Mouse (Mus musculus) embryonic facial prominence, embryonic 13.5 days (tissue): ENCODE results near the gene Mansc1. TPM values are rescaled to one million over a fixed set of nuclear protein-coding genes. Genes with fewer than 3 reads are reported as not detected.
"Not testable (repeated sequence)": the region's sequence is repeated elsewhere in the genome, so short reads cannot be mapped to it uniquely, and the experiment has no call there.

ENCODE experiments used
- ATAC-seq: fragments of 200-750 bp; cut with Nextera tagmentation; 2 replicates; pipeline ENCODE4 v1.8.0; 2017; ENCODE audit warnings: low read depth; ENCODE audit not compliant: insufficient number of reproducible peaks, insufficient read depth, low FRiP score, low TSS enrichment
- H3K27ac ChIP-seq: fragments of 300-500 bp; sonication (generic); 2 replicates; pipeline ENCODE4 v1.5.1; 2015; ENCODE audit warnings: moderate library complexity, mild to moderate bottlenecking, inconsistent platforms
- H3K27me3 ChIP-seq: fragments of 300-500 bp; sonication (generic); 2 replicates; pipeline ENCODE4 v1.6.1; 2015; ENCODE audit warnings: mild to moderate bottlenecking, inconsistent platforms
- H3K36me3 ChIP-seq: fragments of 300-500 bp; sonication (generic); 2 replicates; pipeline ENCODE4 v1.6.1; 2015; ENCODE audit warnings: mild to moderate bottlenecking, inconsistent platforms
- H3K4me1 ChIP-seq: fragments of 300-500 bp; sonication (generic); 2 replicates; pipeline ENCODE4 v1.6.1; 2015; ENCODE audit warnings: inconsistent platforms
- H3K4me2 ChIP-seq: fragments of 300-500 bp; sonication (generic); 2 replicates; pipeline ENCODE4 v1.6.1; 2015; ENCODE audit warnings: moderate library complexity, mild to moderate bottlenecking, inconsistent platforms
- H3K4me3 ChIP-seq: fragments of 300-500 bp; sonication (generic); 2 replicates; pipeline ENCODE4 v1.5.1; 2015; ENCODE audit warnings: mild to moderate bottlenecking, inconsistent platforms
- H3K9ac ChIP-seq: fragments of 300-500 bp; sonication (generic); 2 replicates; pipeline ENCODE4 v1.6.1; 2015; ENCODE audit warnings: mild to moderate bottlenecking, inconsistent platforms
- H3K9me3 ChIP-seq: fragments of 300-500 bp; sonication (generic); 2 replicates; pipeline ENCODE4 v1.6.1; 2016; ENCODE audit warnings: inconsistent platforms
- WGBS: fragments of 180-500 bp; shearing (Covaris S2); methylation state at CpG from one replicate; pipeline ENCODE4 v1.1.7; 2015; ENCODE audit warnings: mixed read lengths; 5-methylcytosine and 5-hydroxymethylcytosine counted together
- polyA plus RNA-seq: library from polyadenylated mRNA; unstranded; fragments of >200 nt; fragmentation: Nextera tagmentation; extraction: Ambion mirVana; gene quantifications from 2 replicates; pipeline ENCODE4 v1.2.1, GENCODE M21; 2015

Gene Mansc1
- polyA plus RNA-seq, result 2.0 and 2.1 TPM in 2 replicates

DNA sequence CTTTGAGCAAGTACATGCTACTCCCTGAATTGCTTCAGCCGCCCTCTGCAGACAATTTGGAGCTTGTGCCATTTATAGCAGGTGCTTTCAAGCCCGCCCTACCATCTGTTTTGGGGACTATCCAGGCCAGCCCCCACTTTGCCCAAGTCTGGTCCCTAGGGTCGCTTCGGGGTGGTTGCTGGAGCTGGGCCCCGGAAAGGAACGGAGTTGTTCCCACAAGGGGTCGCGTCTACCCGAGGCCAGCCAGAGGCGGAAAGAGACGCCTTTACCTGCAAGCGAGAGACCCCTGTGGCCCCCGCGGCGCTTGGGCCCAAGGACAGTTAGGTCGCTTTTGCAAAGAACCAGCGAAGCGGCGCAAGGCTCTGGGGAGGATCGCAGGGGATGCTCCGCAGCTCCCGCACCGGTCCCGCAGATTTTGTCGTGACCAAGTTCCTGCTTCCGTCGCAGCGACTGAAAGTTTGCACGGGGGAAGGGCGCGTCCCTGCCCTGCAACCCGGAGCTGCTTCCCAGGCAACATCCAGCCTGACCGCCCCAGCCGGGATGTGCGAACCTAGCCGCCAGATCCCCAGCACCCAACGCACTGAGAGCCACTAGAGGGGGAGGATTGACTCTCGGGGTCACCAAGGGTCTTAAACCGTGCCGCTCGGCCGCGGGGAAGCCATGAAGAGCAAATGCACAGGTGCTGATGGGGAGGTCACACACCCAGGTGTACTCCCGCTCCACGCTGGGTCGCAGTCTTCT is at the start of gene Mansc1:
Gene Mansc1, minus strand, starts transcription at position 542 of the 741 bp plus-strand sequence.
- 1% methylated on average over 46 of the region's 46 CpGs for WGBS
- Histone ChIP-seq H3K4me2 (peak within 1 kb of the TSS; percentile 94), H3K4me3 (peak within 1 kb of the TSS; percentile 57), H3K4me1 (peaks cover 11% of the 10 kb centered on the region), H3K27me3 (peaks cover 32% of the 10 kb centered on the region), H3K9ac (peak within 1 kb of the TSS; percentile 73), H3K36me3 (no peaks in the 10 kb centered on the region), H3K9me3 (no peaks in the 10 kb centered on the region), H3K27ac (no peak within 1 kb of the TSS)
- peak; percentile 32; the same call in 1 of the 2 replicates for ATAC-seq

DNA sequence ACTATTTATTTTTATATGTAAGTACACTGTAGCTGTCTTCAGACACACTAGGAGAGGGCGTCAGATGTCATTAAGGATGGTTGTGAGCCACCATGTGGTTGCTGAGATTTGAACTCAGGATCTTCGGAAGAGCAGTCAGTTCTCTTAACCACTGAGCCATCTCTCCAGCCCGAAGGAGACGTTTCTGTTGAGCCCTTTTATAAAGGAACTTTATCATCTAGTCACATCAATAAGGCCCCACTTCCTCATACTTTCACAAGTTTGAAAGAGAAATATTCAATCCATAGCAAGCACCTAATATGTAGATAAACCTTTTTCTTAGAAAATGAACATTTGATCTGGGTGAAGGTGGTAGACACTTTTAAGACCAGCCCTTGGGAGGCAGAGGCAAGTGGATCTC is 47.0 kb upstream of the Mansc1 start:
- not testable (repeated sequence) for H3K9ac ChIP-seq, H3K27me3 ChIP-seq, H3K27ac ChIP-seq, H3K4me1 ChIP-seq, H3K9me3 ChIP-seq, H3K36me3 ChIP-seq, H3K4me2 ChIP-seq, ATAC-seq, H3K4me3 ChIP-seq
- 93% methylated on average over 4 of the region's 4 CpGs for WGBS

DNA sequence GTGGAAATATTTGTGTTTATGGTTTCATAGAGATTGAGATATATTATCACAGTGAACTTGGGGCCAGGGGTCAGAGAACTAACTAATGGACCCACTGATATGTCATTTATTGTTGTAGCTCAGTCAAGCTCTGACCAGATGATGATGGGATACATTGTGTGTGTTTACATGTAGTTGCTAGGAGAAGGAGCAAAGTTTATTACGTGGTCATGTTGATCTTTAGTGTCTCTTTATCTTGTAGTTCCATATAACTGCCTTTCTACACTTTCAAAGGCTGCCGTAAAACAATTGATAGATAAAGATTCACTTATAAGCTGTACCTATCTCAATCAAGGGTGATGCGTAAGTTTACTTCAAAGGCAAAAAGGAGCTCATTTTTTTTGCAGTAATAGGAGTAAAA is 45.7 kb upstream of the Mansc1 start:
- Histone ChIP-seq H3K4me3 (no peak overlapping the region), H3K27me3 (no peaks in the 10 kb centered on the region), H3K27ac (no peak overlapping the region), H3K9ac (no peak overlapping the region), H3K9me3 (no peaks in the 10 kb centered on the region), H3K36me3 (no peaks in the 10 kb centered on the region), H3K4me1 (no peaks in the 10 kb centered on the region), H3K4me2 (no peak overlapping the region)
- ATAC-seq, result no peak
- 83% methylated on average over 3 of the region's 3 CpGs for WGBS

DNA sequence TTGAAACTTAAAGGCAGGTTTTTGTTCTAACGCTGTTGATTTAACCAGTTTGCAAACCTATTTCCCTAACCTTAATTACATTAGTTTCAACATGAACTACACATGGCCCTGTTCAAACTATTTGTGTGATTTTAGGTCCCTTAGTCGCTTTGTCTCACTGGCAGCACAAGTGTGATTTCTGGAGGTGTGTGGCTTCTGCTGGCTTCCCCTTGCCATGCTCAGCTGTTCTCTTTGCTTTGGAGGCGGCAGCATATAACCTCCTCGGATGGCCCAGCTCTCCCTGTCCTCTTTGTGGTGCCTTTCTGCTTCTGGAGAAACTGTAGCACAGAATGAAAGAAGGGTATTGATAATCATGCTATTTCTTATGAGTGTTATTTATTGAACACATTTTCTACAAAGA is 45.2 kb upstream of the Mansc1 start:
- H3K4me3 ChIP-seq, result no peak overlapping the region
- H3K36me3 ChIP-seq, result no peaks in the 10 kb centered on the region
- no peak for ATAC-seq
- H3K4me1 ChIP-seq, result no peaks in the 10 kb centered on the region
- H3K4me2 ChIP-seq, result no peak overlapping the region
- H3K27ac ChIP-seq, result no peak overlapping the region
- WGBS, result 80% methylated on average over 4 of the region's 4 CpGs
- no peaks in the 10 kb centered on the region for H3K9me3 ChIP-seq
- no peak overlapping the region for H3K9ac ChIP-seq
- no peaks in the 10 kb centered on the region for H3K27me3 ChIP-seq

DNA sequence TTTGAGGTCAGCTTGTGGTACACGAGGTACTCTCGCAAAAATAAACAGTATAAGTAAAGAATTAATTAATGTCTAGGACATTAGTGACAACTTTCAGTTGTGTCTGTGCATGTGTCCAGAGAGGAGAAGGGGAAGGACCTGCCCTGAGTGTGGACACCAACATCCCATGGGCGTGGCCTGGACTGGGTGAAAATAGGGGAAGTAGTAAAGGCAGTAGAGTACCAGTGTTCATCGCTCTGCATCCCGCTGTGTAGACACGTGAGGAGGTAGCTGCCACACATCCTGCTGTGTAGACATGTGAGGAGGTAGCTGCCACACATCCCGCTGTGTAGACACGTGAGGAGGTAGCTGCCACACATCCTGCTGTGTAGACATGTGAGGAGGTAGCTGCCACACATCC is 41.4 kb upstream of the Mansc1 start:
- H3K4me1 ChIP-seq, H3K4me3 ChIP-seq, H3K9ac ChIP-seq, H3K9me3 ChIP-seq, ATAC-seq, H3K27me3 ChIP-seq, H3K27ac ChIP-seq, H3K4me2 ChIP-seq, H3K36me3 ChIP-seq: not testable (repeated sequence)
- WGBS, result 90% methylated on average over 8 of the region's 8 CpGs

DNA sequence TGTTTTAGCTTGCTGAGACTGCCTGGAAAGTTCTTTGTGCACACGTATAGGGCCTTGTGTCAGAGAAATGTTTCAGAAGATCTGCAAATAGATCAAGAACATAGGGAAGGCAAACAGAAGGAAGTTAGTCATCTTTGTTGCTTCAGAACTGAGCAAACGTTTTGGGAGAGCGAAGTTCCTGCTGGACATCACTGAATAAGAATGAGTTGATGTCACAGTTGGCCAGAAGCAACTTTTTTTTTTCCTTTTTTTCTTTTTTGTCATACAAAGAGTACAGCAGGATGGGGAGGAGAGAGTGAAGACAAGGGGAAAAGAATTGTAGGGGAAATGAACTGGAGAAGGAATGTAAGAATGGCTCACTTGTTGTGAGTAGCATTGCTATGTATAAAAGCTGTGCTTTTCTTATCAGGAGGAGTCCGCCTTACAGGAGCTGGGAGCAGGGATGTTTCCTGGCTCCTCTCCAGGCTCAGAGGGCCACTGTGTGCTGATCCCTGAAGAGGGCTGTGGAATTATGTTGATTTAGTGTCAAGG is 38.7 kb upstream of the Mansc1 start:
- no peaks in the 10 kb centered on the region for H3K36me3 ChIP-seq
- no peaks in the 10 kb centered on the region for H3K9me3 ChIP-seq
- ATAC-seq, result no peak
- H3K27ac ChIP-seq, result no peak overlapping the region
- H3K4me2 ChIP-seq, result no peak overlapping the region
- no peak overlapping the region for H3K9ac ChIP-seq
- H3K4me3 ChIP-seq, result no peak overlapping the region
- 63% methylated on average over 4 of the region's 4 CpGs for WGBS
- H3K27me3 ChIP-seq, result no peaks in the 10 kb centered on the region
- no peaks in the 10 kb centered on the region for H3K4me1 ChIP-seq

DNA sequence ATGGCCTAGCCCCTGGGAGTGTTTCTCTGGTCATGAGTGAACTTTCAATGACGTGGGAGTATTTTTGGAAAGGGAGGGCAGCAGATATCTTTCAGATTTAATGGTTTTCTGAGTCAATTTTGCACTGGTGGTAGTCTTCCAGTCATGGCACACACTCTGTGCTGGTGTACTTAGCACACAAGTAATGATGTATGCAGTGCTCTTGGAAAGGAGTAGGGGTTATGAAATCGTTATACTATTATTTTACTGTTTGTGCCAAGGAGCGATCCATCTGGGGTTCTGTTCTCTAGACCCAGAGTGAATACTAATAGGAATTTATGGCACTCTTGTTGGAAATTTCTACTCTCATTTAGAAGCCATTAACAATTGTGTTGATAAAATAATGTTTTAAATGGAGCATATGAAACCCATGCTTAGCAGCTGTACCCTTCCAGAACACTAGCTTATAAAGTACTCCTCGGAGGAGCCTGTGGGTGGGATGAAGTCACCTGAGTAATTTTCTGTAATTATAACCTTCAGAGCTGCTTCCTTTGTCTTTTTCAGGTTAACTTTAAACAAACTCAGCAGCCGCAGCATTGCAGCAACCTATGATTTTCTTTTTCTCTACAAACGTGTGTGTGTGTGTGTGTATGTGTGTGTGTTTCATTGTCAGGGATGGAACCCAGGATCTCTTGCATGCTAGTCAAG is 37.0 kb upstream of the Mansc1 start:
- no peaks in the 10 kb centered on the region for H3K9me3 ChIP-seq
- no peaks in the 10 kb centered on the region for H3K4me1 ChIP-seq
- no peak overlapping the region for H3K9ac ChIP-seq
- H3K4me2 ChIP-seq, result no peak overlapping the region
- WGBS, result 66% methylated on average over 6 of the region's 6 CpGs
- H3K27me3 ChIP-seq, result no peaks in the 10 kb centered on the region
- no peak overlapping the region for H3K4me3 ChIP-seq
- no peaks in the 10 kb centered on the region for H3K36me3 ChIP-seq
- H3K27ac ChIP-seq, result no peak overlapping the region
- ATAC-seq, result no peak

DNA sequence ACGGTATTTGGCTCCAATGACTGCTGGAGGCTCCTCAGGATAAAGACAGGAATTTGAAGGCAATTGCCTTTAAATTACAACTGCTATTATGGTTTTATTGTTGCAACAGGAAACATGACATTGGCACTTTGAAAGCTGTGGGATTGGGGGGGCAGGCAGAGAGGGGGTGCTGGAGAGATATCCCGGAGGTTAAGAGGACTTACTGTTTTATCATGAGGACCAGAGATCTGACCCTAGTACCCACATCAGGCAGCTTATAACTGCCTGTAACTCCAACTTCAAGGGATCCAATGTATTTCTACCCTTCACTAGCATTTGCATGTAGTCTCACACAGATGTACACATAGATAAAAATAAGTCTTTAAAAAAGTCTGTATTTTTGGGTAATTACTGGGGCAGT is 36.2 kb upstream of the Mansc1 start:
- WGBS, result 78% methylated on average over 2 of the region's 2 CpGs
- ATAC-seq, result no peak
- Histone ChIP-seq H3K4me1 (no peaks in the 10 kb centered on the region), H3K27ac (no peak overlapping the region), H3K4me3 (no peak overlapping the region), H3K9ac (no peak overlapping the region), H3K27me3 (no peaks in the 10 kb centered on the region), H3K4me2 (no peak overlapping the region), H3K36me3 (no peaks in the 10 kb centered on the region), H3K9me3 (no peaks in the 10 kb centered on the region)

DNA sequence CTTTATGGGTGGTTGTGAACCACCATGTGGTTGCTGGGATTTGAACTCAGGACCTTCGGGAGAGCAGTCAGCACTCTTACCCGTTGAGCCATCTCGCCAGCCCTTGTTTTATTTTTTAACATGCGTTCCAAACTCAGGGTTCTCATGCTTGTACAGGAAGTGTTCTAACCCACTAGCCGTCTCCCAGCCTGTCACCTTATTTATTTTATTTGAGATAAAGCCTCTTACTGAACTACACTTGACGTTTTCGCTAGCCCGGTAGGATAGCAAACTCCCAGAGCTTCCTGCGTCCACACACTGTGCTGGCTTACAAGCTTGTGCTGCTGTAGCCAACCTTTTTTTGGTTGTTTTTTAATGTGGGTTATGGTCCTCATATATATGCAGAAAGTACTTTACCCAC is 33.5 kb upstream of the Mansc1 start:
- Histone ChIP-seq H3K4me3 (no peak overlapping the region), H3K27ac (no peak overlapping the region), H3K4me2 (no peak overlapping the region), H3K36me3 (no peaks in the 10 kb centered on the region), H3K9ac (no peak overlapping the region), H3K9me3 (no peaks in the 10 kb centered on the region), H3K27me3 (no peaks in the 10 kb centered on the region), H3K4me1 (no peaks in the 10 kb centered on the region)
- WGBS, result 87% methylated on average over 9 of the region's 9 CpGs
- ATAC-seq, result no peak

DNA sequence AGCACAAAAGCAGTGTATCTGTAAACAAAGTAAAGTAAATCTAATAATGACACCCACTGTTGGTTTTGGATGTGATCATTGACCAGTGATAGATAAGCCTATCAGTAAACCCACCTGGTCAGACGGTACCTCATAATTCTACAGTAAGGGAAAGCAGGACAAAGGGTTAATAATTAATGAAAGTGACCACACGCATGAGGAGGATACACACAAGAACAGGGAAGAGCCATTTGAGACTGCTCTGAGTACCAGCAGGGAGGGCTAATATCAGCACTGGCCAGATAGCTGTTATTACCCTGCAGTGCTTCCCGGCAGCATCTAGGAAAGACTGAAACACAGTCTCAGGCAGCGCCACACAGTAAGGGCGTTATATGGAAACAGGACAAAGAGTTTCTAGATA is 32.3 kb upstream of the Mansc1 start:
- Histone ChIP-seq H3K4me2 (no peak overlapping the region), H3K36me3 (no peaks in the 10 kb centered on the region), H3K9ac (no peak overlapping the region), H3K9me3 (no peaks in the 10 kb centered on the region), H3K4me3 (no peak overlapping the region), H3K4me1 (0 out of 2 replicates have a peak, but pooled peaks cover 4% of the 10 kb centered on the region), H3K27ac (no peak overlapping the region), H3K27me3 (no peaks in the 10 kb centered on the region)
- ATAC-seq, result no peak
- WGBS, result 78% methylated on average over 5 of the region's 5 CpGs

DNA sequence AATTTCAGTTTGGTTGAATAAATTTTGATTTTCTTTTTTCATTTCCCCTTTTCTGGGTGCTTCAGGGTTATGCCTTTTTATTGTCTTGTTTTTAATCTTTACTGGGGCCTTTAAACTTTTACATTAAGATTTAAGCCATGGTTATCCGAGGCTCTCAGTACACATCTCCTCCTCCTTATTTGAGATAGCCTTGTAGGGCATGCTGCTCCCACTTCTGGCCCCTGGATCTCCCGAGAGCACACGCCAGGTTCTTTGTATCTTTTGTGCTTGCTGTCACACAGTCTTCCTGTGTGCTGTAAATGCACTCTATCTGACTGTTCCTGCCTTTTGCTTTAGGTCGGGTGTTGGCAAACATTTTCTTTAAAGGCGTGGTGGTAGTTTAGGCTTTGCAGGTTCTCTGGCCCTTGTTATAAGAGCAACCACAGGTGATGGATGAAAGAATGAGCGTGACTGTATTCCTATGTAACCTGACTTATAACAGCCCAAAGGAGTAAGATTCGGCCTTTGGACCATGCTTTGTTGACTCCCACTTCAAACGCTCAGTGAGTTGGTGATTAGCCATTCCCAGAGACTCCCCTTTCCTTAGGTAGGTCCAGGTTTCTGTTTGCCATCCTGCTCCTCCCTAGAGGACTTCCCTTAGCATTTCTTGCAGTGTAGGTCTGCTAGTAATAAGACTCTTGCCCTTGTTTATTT is 28.6 kb upstream of the Mansc1 start:
- Histone ChIP-seq H3K27ac (no peak overlapping the region), H3K4me3 (no peak overlapping the region), H3K36me3 (no peaks in the 10 kb centered on the region), H3K27me3 (no peaks in the 10 kb centered on the region), H3K4me2 (no peak overlapping the region), H3K9me3 (no peaks in the 10 kb centered on the region), H3K9ac (no peak overlapping the region), H3K4me1 (peaks cover 21% of the 10 kb centered on the region)
- 80% methylated on average over 8 of the region's 8 CpGs for WGBS
- ATAC-seq, result no peak
